20 mouse cellular contexts compared by ENCODE assay signal in the genomic region with DNA sequence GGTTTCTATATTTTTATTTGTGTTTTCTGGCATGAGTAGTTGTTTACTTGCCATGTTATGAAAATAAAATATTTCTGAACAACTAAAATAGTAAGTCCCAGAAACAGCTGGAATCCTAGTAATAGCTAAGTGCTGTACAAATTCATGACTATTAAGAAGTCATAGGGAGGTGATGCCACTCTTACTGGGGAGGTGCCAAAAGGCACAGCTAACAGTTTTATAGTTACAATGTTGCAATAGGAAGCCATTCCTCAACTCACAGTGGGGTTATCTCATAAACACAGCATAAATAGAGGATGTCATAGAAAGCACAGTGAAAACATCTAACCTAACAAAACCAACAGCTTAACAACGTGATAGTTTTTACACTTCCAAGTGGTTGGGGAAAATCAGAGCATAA. TPM values are rescaled to one million over a fixed set of nuclear protein-coding genes. Genes with fewer than 3 reads are reported as not detected.
"Had no signal": no experiment of that assay in that cellular context is flagged by ENCODE, and none has a peak within 500 bp of the region (broad histone marks: within the 10 kb centered on the region; RNA-seq: fewer than 3 reads in every experiment).

No protein-coding gene starts in this region.

- DNase-seq: liver; liver, embryonic 13.5 days; liver, postnatal 0 days; lung, postnatal 14 days; midbrain, embryonic 14.5 days; right cerebral cortex, postnatal 14 days; thymus, adult 18-20 months; thymus, postnatal 14 days; thymus, postnatal 4 days had no signal

- H3K27ac ChIP-seq: liver, embryonic 13.5 days; liver, embryonic 15.5 days; lung, embryonic 15.5 days; macrophage; midbrain, embryonic 10.5 days; midbrain, embryonic 12.5 days; neural tube, embryonic 12.5 days had no signal

- H3K27me3 ChIP-seq: liver, embryonic 13.5 days; liver, embryonic 15.5 days; lung, embryonic 15.5 days; neural tube, embryonic 12.5 days had no signal

- H3K4me1 ChIP-seq: liver, embryonic 13.5 days; liver, embryonic 15.5 days; midbrain, embryonic 10.5 days; midbrain, embryonic 12.5 days; neural tube, embryonic 12.5 days had no signal

- H3K9ac ChIP-seq: liver, embryonic 13.5 days; liver, embryonic 15.5 days; liver, postnatal 0 days; lung, embryonic 15.5 days; midbrain, embryonic 12.5 days; neural tube, embryonic 12.5 days had no signal

- ATAC-seq: liver, postnatal 0 days; midbrain, embryonic 16.5 days had no signal

- H3K4me3 ChIP-seq: liver, embryonic 13.5 days; liver, embryonic 15.5 days; lung, embryonic 15.5 days; midbrain, embryonic 10.5 days; midbrain, embryonic 12.5 days; myocyte; neural tube, embryonic 12.5 days had no signal

- H3K9me3 ChIP-seq: liver, embryonic 13.5 days; liver, embryonic 15.5 days; lung, embryonic 15.5 days; midbrain, embryonic 10.5 days; midbrain, embryonic 12.5 days; neural tube, embryonic 12.5 days had no signal

- H3K4me2 ChIP-seq: liver, embryonic 11.5 days; liver, embryonic 13.5 days; liver, embryonic 15.5 days; lung, embryonic 15.5 days; midbrain, embryonic 12.5 days; neural tube, embryonic 12.5 days had no signal

- H3K36me3 ChIP-seq: liver, embryonic 13.5 days; liver, embryonic 15.5 days; lung, embryonic 15.5 days; midbrain, embryonic 10.5 days; midbrain, embryonic 12.5 days; neural tube, embryonic 12.5 days had no signal

RNA-seq across cellular contexts. Expression of a gene that starts 41.7 kb away (rescaled TPM):
- total RNA-seq: megakaryocyte-erythroid progenitor cell, adult 5-6 weeks; neutrophil, adult 5-6 weeks had no signal
- polyA plus RNA-seq: liver, postnatal 0 days; macrophage had no signal
